Mouse (Mus musculus) adrenal gland, postnatal 36 days (tissue): ENCODE measurements at regions not wholly inside any gene's neighbourhood (a gene's known extent, or its start where the extent isn't known, plus 50 kb on each side); places are given as distances from the start of the nearest gene placed in this dataset.
"Not testable (repeated sequence)": the region's sequence is repeated elsewhere in the genome, so short reads cannot be mapped to it uniquely, and the experiment has no call there.

Source experiments
- DNase-seq, 2 experiments: peaks; one replicate each; pipeline ENCODE4 v3.0.0; 2021; ENCODE audit warnings: mixed read lengths in 1 of 2

DNA sequence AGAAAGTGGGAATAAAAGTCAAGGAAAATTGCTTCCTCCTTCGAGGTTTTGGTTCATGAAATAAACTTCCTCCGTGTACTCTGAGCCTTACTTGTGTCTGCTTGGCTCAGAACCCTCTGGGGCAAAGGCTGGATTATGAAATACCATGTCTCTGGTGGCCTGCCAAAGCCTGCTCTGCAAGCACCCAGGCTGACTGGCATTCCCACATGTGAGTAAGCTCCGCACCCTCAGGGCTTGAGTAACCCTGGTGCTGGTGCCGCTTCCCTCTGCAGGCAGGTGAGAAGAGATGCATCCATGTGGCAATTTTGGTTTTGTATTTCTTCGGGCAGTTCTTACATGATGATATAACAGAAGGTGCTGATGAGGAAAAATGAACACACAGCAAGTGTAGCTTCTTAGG is 66.0 kb downstream of the Nr2f2 start:
- DNase-seq = peak; percentile 86 to 88

GRCm38 (mm10) chr7:70291431-70291830 is 75.1 kb downstream of the Nr2f2 start:
- DNase-seq = no peak

DNA sequence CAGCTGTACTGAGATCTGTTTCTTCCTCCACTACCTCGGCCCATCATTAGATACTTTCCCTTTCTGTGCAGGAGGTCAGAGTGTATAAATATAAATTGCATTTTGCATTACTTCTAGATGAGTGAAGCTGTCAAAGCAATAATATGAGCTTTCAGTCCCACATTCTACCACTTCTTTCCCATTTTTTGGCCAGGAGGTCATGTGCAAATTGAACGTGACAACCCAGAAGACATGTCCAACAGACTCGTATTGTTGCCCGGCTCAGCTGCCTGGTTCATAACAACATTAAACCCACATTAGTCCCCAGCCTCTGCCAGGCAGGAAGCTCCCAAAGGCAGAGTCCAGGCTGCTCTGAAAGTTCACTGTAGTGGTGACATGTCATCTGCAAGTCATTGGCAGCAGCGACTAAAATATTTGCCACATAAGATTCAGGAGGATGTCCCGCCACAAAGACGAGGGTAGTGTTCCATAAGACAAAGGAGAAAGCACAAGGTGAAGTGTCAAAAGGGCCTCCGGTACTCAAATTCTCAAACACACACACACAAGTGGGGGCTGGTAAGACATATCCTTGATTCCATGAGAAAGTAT is 75.7 kb downstream of the Nr2f2 start:
- no peak for DNase-seq

DNA sequence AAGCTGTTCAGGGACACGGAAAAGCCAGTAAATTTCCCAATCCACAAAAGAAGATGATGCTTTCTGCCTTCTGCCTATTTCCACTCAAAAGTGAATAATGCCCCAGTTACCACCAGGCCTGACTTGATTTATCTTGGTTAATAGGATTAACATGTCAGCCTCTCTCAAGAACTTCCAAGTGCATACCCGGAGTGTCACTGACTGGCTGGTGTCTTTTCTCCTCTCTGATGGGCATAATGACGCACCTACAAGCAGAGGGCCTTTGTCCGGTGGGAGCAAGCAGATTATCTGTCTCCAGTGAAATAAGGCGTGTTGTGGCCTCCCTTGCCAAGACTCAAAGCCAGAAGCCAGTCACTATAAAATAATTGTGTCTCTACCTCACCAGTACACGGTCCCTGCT is 76.3 kb downstream of the Nr2f2 start:
- DNase-seq = no peak

DNA sequence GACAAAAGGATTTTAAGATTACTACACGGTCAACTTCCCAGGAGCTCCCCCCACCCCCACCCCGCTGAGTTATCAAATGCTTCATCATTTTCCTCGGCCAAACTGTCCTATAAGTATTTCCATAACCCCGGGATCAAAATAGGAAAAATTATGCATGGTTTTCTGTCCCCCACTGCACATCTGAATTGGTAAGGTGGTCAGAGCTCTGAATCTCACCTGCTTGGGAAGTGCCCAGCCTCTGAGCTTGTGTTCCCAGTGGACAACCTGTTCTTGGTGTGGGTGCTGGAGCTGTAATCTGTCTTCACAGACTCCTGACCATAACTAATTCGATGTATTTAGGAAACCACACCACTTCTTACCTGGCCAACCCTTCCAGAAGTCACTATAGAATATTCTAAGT is 77.9 kb downstream of the Nr2f2 start:
- DNase-seq = no peak

DNA sequence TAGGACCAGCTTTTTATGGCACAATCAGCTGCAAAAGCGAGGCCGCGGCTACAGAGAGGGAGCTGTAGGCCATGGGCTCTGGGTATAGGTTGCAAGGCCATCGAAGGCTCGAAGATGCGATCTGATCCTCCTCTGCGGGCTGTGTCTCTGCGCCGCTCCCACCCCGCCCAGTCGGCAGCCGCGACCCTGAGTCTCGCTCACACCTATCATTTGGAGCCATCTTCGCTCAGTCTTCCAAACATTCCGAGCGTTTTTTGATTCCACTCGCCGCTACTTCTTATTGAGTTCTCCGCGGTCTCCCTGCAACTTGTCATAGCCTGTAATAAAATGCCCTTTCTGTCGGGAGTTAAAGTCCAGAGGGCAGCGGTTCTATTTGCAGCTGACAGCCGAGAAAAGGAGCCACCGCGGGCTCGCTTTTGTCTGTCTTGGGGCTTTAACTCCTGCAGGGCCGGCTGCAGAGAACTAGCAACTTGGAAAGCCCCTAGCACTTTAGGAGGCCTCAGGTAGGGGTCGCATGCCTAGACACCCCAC is 78.6 kb downstream of the Nr2f2 start:
- DNase-seq = peak in 1 of 2 experiments; percentile 37

GRCm38 (mm10) chr7:70286836-70287355 is 79.6 kb downstream of the Nr2f2 start:
- DNase-seq = no peak

DNA sequence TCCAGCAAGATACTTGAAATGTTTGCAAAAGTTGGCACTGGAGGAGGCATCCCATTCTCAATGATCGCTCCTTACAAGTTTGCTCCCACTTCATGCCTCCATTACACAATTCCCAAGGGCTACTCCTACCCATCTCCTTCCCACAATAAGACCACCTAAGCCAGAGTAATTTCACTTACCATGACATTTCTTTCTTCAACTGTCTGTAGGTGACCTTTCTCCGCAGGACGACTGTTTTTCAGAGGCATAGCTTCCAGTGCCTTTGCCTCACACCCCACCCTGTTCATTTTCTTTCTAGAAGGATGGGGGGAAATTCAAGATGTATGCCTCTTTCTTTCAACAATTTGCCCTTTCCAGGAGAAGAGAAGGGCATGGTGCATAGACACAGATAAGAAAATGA is 81.2 kb downstream of the Nr2f2 start:
- DNase-seq = no peak

DNA sequence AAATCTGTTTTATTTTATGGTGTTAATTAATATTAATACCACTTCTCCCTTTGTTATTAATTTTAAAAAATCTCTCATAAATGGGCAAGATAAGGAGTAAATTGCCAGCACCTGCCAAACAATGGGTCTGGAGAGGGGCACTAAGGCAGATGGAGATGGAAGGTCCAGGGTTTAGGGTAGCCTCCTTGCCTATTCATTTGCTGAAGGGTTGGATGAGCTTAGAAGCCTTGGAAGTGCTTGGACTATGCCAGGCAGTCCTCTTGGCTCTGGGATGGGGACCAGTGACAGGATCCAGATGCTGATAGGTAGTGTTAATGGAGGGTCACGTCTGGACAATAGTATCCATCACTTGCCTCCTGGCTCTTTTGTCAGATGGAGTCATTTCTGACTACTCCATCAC is 82.7 kb downstream of the Nr2f2 start:
- DNase-seq = no peak

GRCm38 (mm10) chr7:70283166-70283565 is 83.4 kb downstream of the Nr2f2 start:
- DNase-seq = no peak

DNA sequence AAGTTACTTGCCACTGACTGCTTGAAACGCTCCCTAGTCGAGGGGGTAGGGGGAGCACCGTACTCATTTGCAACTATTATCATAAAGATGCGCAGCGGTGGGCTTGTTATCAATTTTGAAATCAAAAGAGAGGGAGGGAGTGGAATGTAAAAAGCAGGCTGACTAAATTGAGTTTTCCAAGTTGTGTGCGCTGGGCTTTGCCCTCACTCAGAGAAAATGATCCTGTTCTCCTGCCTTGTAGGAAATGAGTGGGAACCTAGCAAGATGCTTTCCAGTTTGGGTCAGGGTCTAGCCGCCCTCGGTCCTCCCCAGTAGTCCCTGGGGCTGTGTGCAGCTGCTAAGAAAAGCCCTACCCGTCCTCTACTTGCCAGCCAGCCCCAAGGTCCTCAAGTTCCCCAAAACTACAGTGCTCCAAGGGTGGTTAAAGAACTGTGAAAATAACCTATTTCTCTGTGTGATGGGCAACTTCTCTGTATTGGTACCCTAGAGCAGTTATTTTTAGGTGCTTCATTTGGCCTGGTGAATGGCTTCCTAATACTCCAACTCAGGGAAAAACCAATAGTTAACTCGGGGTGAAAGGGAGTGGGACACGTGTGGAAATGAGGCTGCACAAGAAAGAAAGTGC is 84.5 kb downstream of the Nr2f2 start:
- DNase-seq = no peak

- DNase-seq = peak in 1 of 2 experiments; percentile 11
These were observed 85.2 kb downstream of the Nr2f2 start for GRCm38 (mm10) chr7:70281381-70281750.

DNA sequence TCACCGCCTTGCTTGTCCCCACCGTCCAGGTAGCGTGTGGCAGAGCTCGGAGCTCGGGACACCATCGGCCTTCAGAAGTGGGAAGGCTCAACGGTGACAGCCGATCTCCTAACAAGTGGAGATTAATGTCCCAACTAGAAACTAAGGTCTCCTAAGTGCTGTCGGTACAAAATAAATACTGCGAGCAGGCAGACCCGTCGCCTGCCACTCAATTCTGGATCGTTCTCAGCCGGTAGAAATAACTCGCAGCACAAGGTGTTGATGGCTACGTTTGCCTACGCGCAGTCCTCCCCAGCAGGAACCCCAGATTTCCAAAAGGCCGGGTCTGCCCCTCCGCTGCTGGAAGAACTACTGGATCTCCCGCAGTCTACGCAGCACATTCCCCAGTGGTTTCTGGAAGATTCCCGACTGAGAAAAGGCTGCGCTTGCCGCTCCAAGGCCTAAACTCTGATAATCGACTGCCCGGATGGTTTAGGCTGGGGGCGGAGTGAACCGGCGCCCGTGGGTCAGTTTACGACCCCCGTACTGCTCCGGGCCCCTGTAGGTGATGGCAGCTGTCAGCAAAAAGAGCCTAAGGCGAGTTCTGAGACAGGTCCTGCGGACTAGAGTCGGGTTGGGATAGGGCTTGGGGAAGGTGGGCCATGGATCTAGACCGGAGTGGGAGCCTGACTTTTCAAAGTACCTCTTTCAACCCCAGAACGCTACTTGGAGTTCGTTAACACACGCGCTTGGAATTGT is 85.7 kb downstream of the Nr2f2 start:
- peak; percentile 21 to 26 for DNase-seq

GRCm38 (mm10) chr7:70279927-70280642 is 86.5 kb downstream of the Nr2f2 start:
- peak; percentile 10 to 19 for DNase-seq

GRCm38 (mm10) chr7:70279101-70279500 is 87.4 kb downstream of the Nr2f2 start:
- no peak for DNase-seq

GRCm38 (mm10) chr7:70276078-70276477 is 90.5 kb downstream of the Nr2f2 start:
- DNase-seq = no peak

DNA sequence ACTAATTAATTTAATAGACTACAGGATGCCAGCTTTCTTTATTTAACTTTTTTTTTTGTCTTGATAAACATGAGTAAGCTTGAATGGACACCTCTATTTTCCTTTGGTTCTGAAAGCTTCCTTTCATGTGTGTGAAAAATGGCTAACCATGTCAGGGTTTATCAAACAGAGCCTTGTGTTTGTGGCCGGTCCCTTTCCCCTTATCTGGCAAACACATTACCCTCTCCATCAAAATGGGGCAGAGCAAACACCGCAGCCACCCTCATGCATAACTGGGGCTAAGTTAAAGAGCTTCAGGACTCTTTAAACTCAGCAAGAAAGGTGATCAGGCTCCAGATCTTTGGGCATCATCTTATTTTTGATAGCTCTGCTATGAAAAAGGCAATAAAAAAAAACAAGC is 92.2 kb downstream of the Nr2f2 start:
- DNase-seq = no peak

- DNase-seq = peak; percentile 79 to 80
These were observed 99.5 kb downstream of the Nr2f2 start for GRCm38 (mm10) chr7:70267075-70267474.

DNA sequence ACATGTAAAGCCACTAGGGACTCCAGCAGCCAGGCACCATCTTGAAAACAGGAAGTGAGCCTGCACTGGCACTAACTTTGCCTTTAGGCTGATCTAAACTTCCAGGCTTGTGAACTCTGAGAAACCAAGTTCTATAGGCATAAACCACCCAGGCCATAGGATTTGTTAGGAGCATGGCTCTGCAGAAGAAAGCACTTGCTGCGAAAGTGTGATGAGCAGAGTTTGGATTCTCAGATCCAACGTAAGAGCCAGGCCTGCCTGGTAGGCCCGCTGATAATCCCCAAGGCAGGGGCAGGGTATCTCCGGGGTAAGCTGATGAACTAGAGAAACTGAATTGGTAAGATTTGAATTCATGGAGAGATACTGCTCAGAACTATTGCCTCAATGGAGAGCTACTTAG is 109.7 kb downstream of the Nr2f2 start:
- no peak for DNase-seq

- DNase-seq = no peak
These were observed 111.5 kb downstream of the Nr2f2 start for GRCm38 (mm10) chr7:70255072-70255471.

- DNase-seq = no peak
These were observed 113.3 kb downstream of the Nr2f2 start for GRCm38 (mm10) chr7:70253275-70253674.

- DNase-seq = not testable (repeated sequence)
These were observed 127.5 kb downstream of the Nr2f2 start for GRCm38 (mm10) chr7:70239059-70239458.

- DNase-seq = no peak
These were observed 147.2 kb downstream of the Nr2f2 start for GRCm38 (mm10) chr7:70219310-70219709.
